Mouse (Mus musculus): ENCODE data around the gene Dhx8. TPM values are rescaled to one million over a fixed set of nuclear protein-coding genes. Genes with fewer than 3 reads are reported as not detected.

Gene Dhx8
- polyA plus RNA-seq, 1 experiment = 27.4 TPM

DNA sequence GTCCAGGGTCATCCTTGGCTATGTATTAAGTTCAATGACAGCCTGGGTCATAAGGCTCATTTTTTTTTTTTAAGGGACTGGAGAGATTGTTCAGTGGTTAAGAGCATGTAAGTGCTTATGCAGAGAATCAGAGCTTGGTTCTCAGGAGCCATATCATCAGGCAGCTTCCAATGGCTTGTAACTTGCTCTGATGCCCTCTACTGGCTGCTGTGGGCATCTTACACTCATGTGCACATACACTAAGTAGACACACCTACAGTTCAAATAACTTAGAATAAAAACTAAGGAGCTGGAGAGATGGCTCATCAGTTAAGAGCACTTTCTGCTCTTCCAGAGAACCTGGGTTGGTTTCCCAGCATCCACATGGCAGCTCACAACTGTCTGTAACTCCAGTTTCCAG lies 34.6 kb upstream of the Dhx8 start:
- DNase-seq = no peak
- H3K4me3 ChIP-seq (replicated peaks; ENCODE audit: insufficient read depth, low read depth, low read length) = no peak overlapping the region
- peaks cover 11% of the 10 kb centered on the region for H3K4me1 ChIP-seq (ENCODE audit: control insufficient read depth, insufficient read depth, low read length)
- TF ChIP-seq POLR2A (IDR thresholded peaks at IDR 0.05; ENCODE audit: borderline replicate concordance, insufficient read depth, low read length) (no peak), CTCF (IDR thresholded peaks at IDR 0.05; ENCODE audit: borderline replicate concordance, insufficient read depth, low read depth, low read length) (no peak)
- no peak overlapping the region for H3K27ac ChIP-seq (ENCODE audit: insufficient read depth, low read length)
- no peaks in the 10 kb centered on the region for H3K27me3 ChIP-seq (ENCODE audit: control insufficient read depth, insufficient read depth, low read length)

DNA sequence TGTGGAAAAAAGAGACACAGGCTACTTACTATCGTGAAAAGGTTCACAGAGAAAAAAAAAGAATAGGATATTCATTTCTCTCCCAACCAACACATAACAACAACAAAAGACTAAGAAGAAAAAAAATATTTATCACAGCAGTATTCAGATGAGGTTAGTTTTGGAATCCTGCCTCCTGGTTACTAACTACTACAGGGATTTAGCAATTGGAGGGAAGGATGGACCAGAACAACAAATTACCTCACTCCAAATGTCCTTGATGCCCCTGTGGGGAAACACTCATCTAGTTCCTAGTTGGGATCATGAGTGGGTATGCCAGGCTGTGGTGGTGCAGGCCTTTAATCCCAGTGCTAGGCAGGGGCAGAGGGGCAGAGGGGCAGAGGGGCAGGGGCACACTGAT lies 33.2 kb upstream of the Dhx8 start:
- no peak overlapping the region for H3K4me3 ChIP-seq (replicated peaks; ENCODE audit: insufficient read depth, low read depth, low read length)
- TF ChIP-seq POLR2A (IDR thresholded peaks at IDR 0.05; ENCODE audit: borderline replicate concordance, insufficient read depth, low read length) (no peak), CTCF (IDR thresholded peaks at IDR 0.05; ENCODE audit: borderline replicate concordance, insufficient read depth, low read depth, low read length) (no peak)

DNA sequence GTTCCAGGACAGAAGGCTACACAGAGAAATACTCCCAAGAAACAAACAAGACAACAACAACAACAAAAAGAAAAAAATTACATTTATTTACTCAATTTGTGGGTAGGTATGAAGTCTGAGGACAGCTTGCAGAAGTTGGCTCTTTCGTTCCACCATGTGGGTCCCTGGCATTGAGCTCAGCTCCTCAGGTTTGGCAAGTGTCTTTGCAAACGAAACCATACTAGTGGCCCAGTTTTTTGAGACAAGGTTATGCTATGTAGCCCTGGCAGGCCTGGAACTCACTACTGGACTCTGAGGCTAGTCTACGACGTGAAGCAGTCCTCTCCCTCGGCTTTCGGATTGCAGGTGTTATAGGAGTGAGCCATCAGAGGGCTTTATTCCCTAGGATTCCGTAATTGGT lies 32.7 kb upstream of the Dhx8 start:
- 29% methylated on average over 7 of the region's 7 CpGs for WGBS
- Histone ChIP-seq H3K27ac (ENCODE audit: insufficient read depth, low read length) (peak overlapping the region; percentile 28; the same call in 1 of the 2 replicates), H3K27me3 (ENCODE audit: control insufficient read depth, insufficient read depth, low read length) (no peaks in the 10 kb centered on the region), H3K4me1 (ENCODE audit: control insufficient read depth, insufficient read depth, low read length) (peaks cover 11% of the 10 kb centered on the region), H3K4me3 (replicated peaks; ENCODE audit: insufficient read depth, low read depth, low read length) (no peak overlapping the region)
- no peak for TF ChIP-seq CTCF (IDR thresholded peaks at IDR 0.05; ENCODE audit: borderline replicate concordance, insufficient read depth, low read depth, low read length)
- no peak for TF ChIP-seq POLR2A (IDR thresholded peaks at IDR 0.05; ENCODE audit: borderline replicate concordance, insufficient read depth, low read length)
- no peak for DNase-seq

More for the DNA sequence above, 33.2 kb upstream of the Dhx8 start:
- H3K4me1 ChIP-seq (ENCODE audit: control insufficient read depth, insufficient read depth, low read length) = peaks cover 11% of the 10 kb centered on the region
- no peaks in the 10 kb centered on the region for H3K27me3 ChIP-seq (ENCODE audit: control insufficient read depth, insufficient read depth, low read length)
- H3K27ac ChIP-seq (ENCODE audit: insufficient read depth, low read length) = no peak overlapping the region
- 96% methylated on average over 1 of the region's 1 CpGs for WGBS
- no peak for DNase-seq

DNA sequence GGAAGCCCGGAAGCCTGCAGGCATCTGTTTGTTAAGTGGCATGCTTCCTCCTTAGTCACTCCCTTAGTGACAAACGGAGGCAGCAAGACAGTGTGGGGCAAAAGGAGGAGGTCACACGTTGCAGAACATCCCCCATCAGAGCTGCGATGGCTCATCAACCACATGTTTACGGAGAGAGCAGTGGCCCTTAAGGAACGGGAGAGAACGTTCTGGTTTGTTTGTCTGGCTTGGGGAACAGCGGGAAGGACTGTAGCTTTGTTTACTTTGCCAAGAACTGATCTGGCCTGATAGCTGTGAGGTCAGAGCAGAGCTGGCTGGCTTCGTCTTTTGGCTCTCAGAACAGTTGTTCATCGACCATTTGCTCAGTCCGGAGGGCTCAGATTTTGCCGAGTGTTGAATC lies 32.3 kb upstream of the Dhx8 start:
- WGBS = 5% methylated on average over 12 of the region's 12 CpGs
- peak; percentile 35 to 40 for DNase-seq

DNA sequence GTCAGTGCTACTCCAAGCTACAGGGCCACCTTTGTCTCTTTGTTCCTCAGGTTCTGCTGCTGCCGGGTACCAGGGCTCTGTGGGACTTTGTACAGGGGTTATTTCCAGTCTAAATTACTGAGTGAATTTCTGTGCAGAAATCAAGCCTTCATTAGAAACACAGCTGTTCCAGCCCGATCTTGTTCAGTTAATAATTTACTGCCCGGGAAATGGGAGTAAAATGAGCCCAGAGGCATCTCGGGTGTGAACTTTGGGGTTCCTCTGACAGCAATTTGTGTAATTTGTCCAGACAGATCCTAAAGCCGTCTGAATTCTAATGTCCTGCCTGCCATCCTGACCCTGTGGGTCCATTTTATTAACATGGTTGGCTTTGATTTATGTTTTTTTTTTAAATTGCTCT lies 28.6 kb upstream of the Dhx8 start:
- 77% methylated on average over 5 of the region's 5 CpGs for WGBS
- Histone ChIP-seq H3K4me1 (ENCODE audit: control insufficient read depth, insufficient read depth, low read length) (peaks cover 11% of the 10 kb centered on the region), H3K27ac (ENCODE audit: insufficient read depth, low read length) (no peak overlapping the region), H3K4me3 (replicated peaks; ENCODE audit: insufficient read depth, low read depth, low read length) (no peak overlapping the region), H3K27me3 (ENCODE audit: control insufficient read depth, insufficient read depth, low read length) (no peaks in the 10 kb centered on the region)
- DNase-seq = no peak
- TF ChIP-seq CTCF (IDR thresholded peaks at IDR 0.05; ENCODE audit: borderline replicate concordance, insufficient read depth, low read depth, low read length) (no peak), POLR2A (IDR thresholded peaks at IDR 0.05; ENCODE audit: borderline replicate concordance, insufficient read depth, low read length) (no peak)

More for the DNA sequence above, 32.3 kb upstream of the Dhx8 start:
- Histone ChIP-seq H3K4me1 (ENCODE audit: control insufficient read depth, insufficient read depth, low read length) (peaks cover 11% of the 10 kb centered on the region), H3K27me3 (ENCODE audit: control insufficient read depth, insufficient read depth, low read length) (no peaks in the 10 kb centered on the region), H3K27ac (ENCODE audit: insufficient read depth, low read length) (peak overlapping the region; percentile 28; the same call in 1 of the 2 replicates), H3K4me3 (replicated peaks; ENCODE audit: insufficient read depth, low read depth, low read length) (no peak overlapping the region)
- TF ChIP-seq CTCF (IDR thresholded peaks at IDR 0.05; ENCODE audit: borderline replicate concordance, insufficient read depth, low read depth, low read length) = no peak
- no peak for TF ChIP-seq POLR2A (IDR thresholded peaks at IDR 0.05; ENCODE audit: borderline replicate concordance, insufficient read depth, low read length)

DNA sequence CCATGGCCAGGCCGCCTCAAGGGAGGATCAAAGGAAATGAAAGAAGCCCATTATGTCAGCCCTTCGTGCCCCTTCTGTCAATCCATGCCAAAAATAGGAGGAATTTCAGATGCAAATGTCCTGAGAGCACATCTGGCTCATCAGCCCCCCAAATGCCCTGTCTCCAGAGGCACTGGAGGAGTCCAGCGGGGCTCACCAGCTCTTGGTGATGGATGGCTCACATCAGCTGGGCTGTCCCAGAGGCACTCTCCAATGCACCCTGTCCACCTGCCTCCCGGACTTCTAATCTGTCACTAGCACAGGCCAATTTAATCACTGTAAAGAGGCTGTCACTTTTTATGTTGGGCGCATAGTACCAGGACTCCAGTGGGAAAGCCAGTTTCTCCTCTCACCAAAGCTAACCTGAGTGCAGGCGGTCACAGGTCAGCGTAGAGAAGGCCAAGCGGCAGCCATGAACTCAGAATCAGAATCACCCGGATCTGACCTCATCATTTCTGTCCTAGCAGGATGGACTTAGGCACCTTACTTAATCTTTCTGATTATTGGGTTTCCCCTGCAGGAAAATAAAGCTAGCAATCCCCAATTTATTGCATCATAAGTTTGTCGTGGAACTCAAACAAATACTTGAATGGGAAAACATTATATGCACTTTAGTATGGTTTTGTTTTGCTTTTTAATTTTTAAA lies 25.8 kb upstream of the Dhx8 start:
- H3K27me3 ChIP-seq (ENCODE audit: control insufficient read depth, insufficient read depth, low read length) = no peaks in the 10 kb centered on the region
- TF ChIP-seq CTCF (IDR thresholded peaks at IDR 0.05; ENCODE audit: borderline replicate concordance, insufficient read depth, low read depth, low read length) (no peak), POLR2A (IDR thresholded peaks at IDR 0.05; ENCODE audit: borderline replicate concordance, insufficient read depth, low read length) (no peak)
- WGBS = 91% methylated on average over 10 of the region's 10 CpGs

DNA sequence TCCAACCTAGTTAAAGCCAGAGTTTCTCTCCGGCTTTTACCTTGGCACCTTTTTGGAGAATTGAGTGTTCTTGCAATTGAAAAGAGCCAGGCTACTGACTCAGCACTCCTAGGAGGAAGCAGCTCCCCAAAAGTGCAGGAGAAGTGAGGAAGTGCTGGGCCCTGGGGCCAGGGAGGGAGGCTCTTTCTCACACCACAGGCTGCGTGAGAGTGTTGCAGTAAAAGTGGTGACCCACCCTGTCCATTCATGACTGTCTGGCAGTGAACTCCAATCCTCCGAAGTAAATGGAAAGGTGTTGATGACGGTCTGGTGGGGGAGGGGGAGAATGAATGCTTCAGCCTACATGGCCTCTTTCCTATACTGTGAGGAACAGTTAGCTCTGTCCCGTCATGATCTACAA lies 24.2 kb upstream of the Dhx8 start:
- DNase-seq = no peak
- Histone ChIP-seq H3K27me3 (ENCODE audit: control insufficient read depth, insufficient read depth, low read length) (no peaks in the 10 kb centered on the region), H3K4me1 (ENCODE audit: control insufficient read depth, insufficient read depth, low read length) (no peaks in the 10 kb centered on the region), H3K27ac (ENCODE audit: insufficient read depth, low read length) (no peak overlapping the region), H3K4me3 (replicated peaks; ENCODE audit: insufficient read depth, low read depth, low read length) (no peak overlapping the region)
- WGBS = 75% methylated on average over 5 of the region's 5 CpGs
- no peak for TF ChIP-seq POLR2A (IDR thresholded peaks at IDR 0.05; ENCODE audit: borderline replicate concordance, insufficient read depth, low read length)
- no peak for TF ChIP-seq CTCF (IDR thresholded peaks at IDR 0.05; ENCODE audit: borderline replicate concordance, insufficient read depth, low read depth, low read length)

More for the DNA sequence above, 25.8 kb upstream of the Dhx8 start:
- H3K27ac ChIP-seq (ENCODE audit: insufficient read depth, low read length) = no peak overlapping the region
- DNase-seq = no peak
- no peaks in the 10 kb centered on the region for H3K4me1 ChIP-seq (ENCODE audit: control insufficient read depth, insufficient read depth, low read length)
- H3K4me3 ChIP-seq (replicated peaks; ENCODE audit: insufficient read depth, low read depth, low read length) = no peak overlapping the region

DNA sequence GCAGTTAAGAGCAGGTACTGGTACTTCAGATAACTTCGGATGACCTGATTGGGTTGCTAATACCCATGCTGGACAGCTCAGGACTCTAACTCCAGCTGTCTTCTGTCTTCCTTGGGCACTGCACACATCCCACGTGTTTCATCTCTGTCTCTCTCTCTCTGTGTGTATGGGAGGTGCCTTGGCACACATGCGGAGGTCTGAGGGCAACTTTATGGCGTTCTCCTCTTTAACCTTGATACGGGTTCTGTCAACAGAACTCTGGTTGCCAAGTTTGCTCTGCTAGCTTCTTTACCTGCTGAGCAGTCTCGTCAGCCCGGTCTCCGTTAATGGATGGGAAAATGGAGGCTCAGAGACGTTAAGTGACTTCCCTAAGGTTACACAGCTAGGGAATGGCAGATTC lies 19.9 kb upstream of the Dhx8 start:
- no peak for DNase-seq
- Histone ChIP-seq H3K27ac (ENCODE audit: insufficient read depth, low read length) (no peak overlapping the region), H3K4me3 (replicated peaks; ENCODE audit: insufficient read depth, low read depth, low read length) (no peak overlapping the region), H3K27me3 (ENCODE audit: control insufficient read depth, insufficient read depth, low read length) (no peaks in the 10 kb centered on the region), H3K4me1 (ENCODE audit: control insufficient read depth, insufficient read depth, low read length) (no peaks in the 10 kb centered on the region)
- no peak for TF ChIP-seq CTCF (IDR thresholded peaks at IDR 0.05; ENCODE audit: borderline replicate concordance, insufficient read depth, low read depth, low read length)
- TF ChIP-seq POLR2A (IDR thresholded peaks at IDR 0.05; ENCODE audit: borderline replicate concordance, insufficient read depth, low read length) = no peak
- 77% methylated on average over 9 of the region's 9 CpGs for WGBS

All from cerebellum, adult 2 months (tissue).